Mouse (Mus musculus) liver, embryonic 14.5 days (tissue): ENCODE measurements around the gene Cacng4.

Experiments
- CTCF ChIP-seq: IDR thresholded peaks from 2 replicates; pipeline ENCODE4 v1.5.1; 2016; ENCODE audit warnings: antibody characterized with exemption, low read depth, control low read depth
- EP300 ChIP-seq: IDR thresholded peaks from 2 replicates; pipeline ENCODE4 v1.6.1; 2016; ENCODE audit warnings: antibody characterized with exemption, low read depth

GRCm38 (mm10) chr11:107688480-107688879 is 105.9 kb downstream of the Cacng4 start:
- TF ChIP-seq EP300 (no peak), CTCF (no peak)
